Mouse (Mus musculus): ENCODE data around the gene Prkar2b.

Prkar2b gene

GRCm38 (mm10) chr12:31913614-31914013 lies 147.5 kb downstream of the Prkar2b start:
- no peak for DNase-seq

- DNase-seq, result no peak
Observed at GRCm38 (mm10) chr12:31912966-31913551, 148.0 kb downstream of the Prkar2b start.

Data from right cerebral cortex, postnatal 14 days (tissue).